Mouse (Mus musculus) CH12F3 (cell line): ENCODE results near the gene Rgs11.

Experiments used
- in situ Hi-C: fragments of 300-500 bp; cut with MboI; formaldehyde crosslinking; loops from 2 replicates; pipeline ENCODE4 v1.14.3; 2020; ENCODE audit warnings: low sequenced_read_pairs

The Rgs11 gene

GRCm38 (mm10) chr17:26229776-26230175, 27.0 kb downstream of the Rgs11 start:
- in situ Hi-C loops: no loop called here

- in situ Hi-C loops: no loop called here
Observed at GRCm38 (mm10) chr17:26231156-26231555, 28.4 kb downstream of the Rgs11 start.

- in situ Hi-C loops: no loop called here
Observed at GRCm38 (mm10) chr17:26232863-26233262, 30.1 kb downstream of the Rgs11 start.

- in situ Hi-C loops: no loop called here
Observed at GRCm38 (mm10) chr17:26234386-26234785, 31.6 kb downstream of the Rgs11 start.

- in situ Hi-C loops: no loop called here
Observed at GRCm38 (mm10) chr17:26235077-26235815, 32.5 kb downstream of the Rgs11 start.

GRCm38 (mm10) chr17:26237667-26238066, 34.9 kb downstream of the Rgs11 start:
- in situ Hi-C loops: no loop called here

GRCm38 (mm10) chr17:26239551-26239950, 36.8 kb downstream of the Rgs11 start:
- in situ Hi-C loops: no loop called here

- in situ Hi-C loops: no loop called here
Observed at GRCm38 (mm10) chr17:26240120-26240790, 37.5 kb downstream of the Rgs11 start.

- in situ Hi-C loops: no loop called here
Observed at GRCm38 (mm10) chr17:26240990-26241389, 38.2 kb downstream of the Rgs11 start.

- in situ Hi-C loops: no loop called here
Observed at GRCm38 (mm10) chr17:26243471-26244100, 40.8 kb downstream of the Rgs11 start.

- in situ Hi-C loops: no loop called here
Observed at GRCm38 (mm10) chr17:26244101-26244841, 41.5 kb downstream of the Rgs11 start, which contains the start of gene Fam234a. Gene Fam234a, minus strand, starts transcription at chr17:26244242.

- in situ Hi-C loops: no loop called here
Observed at GRCm38 (mm10) chr17:26251886-26252538, 49.3 kb downstream of the Rgs11 start.

GRCm38 (mm10) chr17:26252539-26253251, 49.9 kb downstream of the Rgs11 start, which contains the start of gene Luc7l:
Gene Luc7l, plus strand, starts transcription at chr17:26252896.
- in situ Hi-C loops: no loop called here

GRCm38 (mm10) chr17:26253399-26253798, 50.6 kb downstream of the Rgs11 start:
- in situ Hi-C loops: no loop called here

GRCm38 (mm10) chr17:26255313-26255712, 52.6 kb downstream of the Rgs11 start:
- in situ Hi-C loops: no loop called here
